Mouse (Mus musculus): Measurements from ENCODE around the gene Ttn. TPM values are rescaled to one million over a fixed set of nuclear protein-coding genes. Genes with fewer than 3 reads are reported as not detected.

Ttn gene
- polyA plus RNA-seq, 1 experiment from 2014 or later: 608 TPM

DNA sequence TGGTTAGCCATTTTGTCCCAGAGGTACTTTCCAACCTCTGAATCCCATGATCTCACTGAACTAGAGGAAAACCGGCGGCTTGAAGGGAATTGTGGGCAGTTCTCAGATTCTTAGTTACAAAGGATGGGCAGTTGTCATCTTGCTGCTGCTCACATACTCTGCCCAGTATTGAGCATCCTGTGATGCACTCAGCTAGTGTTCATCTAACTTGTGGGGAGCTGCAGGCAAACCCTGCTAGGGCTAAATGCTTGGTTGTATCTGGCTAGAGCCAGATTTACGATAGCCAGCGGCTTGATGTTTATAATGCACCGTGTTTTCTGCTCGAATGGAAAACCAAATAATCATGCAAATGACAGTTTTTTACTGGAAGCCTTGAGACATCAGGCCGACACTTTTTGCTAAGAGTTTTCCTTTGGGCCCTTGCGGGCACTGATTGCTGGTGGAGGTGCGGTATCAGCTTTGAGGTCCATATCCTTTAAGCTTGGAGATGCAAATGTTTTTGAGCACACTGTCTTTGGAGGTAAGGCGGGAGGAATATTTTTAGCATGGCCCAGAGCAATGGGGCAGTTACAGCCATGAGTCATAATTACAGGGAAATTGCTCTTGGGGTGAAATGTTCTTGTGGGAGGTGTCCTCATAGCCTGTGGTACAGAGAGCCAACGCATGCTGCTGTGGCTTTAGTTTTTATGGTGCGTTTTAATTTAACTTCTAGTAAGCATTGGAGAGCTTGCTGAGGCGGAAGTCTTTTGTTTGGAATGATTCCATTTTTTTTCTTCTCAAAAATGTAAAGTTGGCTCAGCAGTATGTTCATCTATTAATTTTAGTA, 305.7 kb downstream of the Ttn start:
- Histone ChIP-seq H3K4me3 (ENCODE audit: low read depth, low read length) (peak overlapping the region; percentile 88), H3K4me1 (ENCODE audit: control insufficient read depth, insufficient read depth, low read length) (peaks cover 16% of the 10 kb centered on the region), H3K27me3 (ENCODE audit: control insufficient read depth, insufficient read depth, low read length) (no peaks in the 10 kb centered on the region), H3K27ac (ENCODE audit: low read depth, low read length) (no peak overlapping the region), H3K9me3 (replicated peaks; ENCODE audit: control insufficient read depth, low read length) (no peaks in the 10 kb centered on the region), H3K4me2 (peak overlapping the region; percentile 84), H3K9ac (ENCODE audit: low read depth, low read length) (no peak overlapping the region; the same call in 1 of the 2 replicates), H3K36me3 (ENCODE audit: control insufficient read depth, insufficient read depth, low read length) (peaks cover 3% of the 10 kb centered on the region; the same call in 1 of the 2 replicates)
- ATAC-seq (replicated peaks; ENCODE audit: insufficient number of reproducible peaks, low FRiP score, low TSS enrichment): no peak
- WGBS (ENCODE audit: insufficient replicate concordance): 70% methylated on average over 13 of the region's 13 CpGs

- peaks cover 16% of the 10 kb centered on the region for H3K4me1 ChIP-seq (ENCODE audit: control insufficient read depth, insufficient read depth, low read length)
- H3K9ac ChIP-seq (ENCODE audit: low read depth, low read length): peak overlapping the region; percentile 85
- H3K27me3 ChIP-seq (ENCODE audit: control insufficient read depth, insufficient read depth, low read length): no peaks in the 10 kb centered on the region
- 17% methylated on average over 4 of the region's 4 CpGs for WGBS (ENCODE audit: insufficient replicate concordance)
- H3K27ac ChIP-seq (ENCODE audit: low read depth, low read length): no peak overlapping the region
- H3K4me2 ChIP-seq: peak overlapping the region; percentile 84
- peaks cover 3% of the 10 kb centered on the region; the same call in 1 of the 2 replicates for H3K36me3 ChIP-seq (ENCODE audit: control insufficient read depth, insufficient read depth, low read length)
- H3K4me3 ChIP-seq (ENCODE audit: low read depth, low read length): peak overlapping the region; percentile 88
- H3K9me3 ChIP-seq (replicated peaks; ENCODE audit: control insufficient read depth, low read length): no peaks in the 10 kb centered on the region
- no peak for ATAC-seq (replicated peaks; ENCODE audit: insufficient number of reproducible peaks, low FRiP score, low TSS enrichment)
These were observed 306.4 kb downstream of the Ttn start for GRCm38 (mm10) chr2:76675949-76676348.

DNA sequence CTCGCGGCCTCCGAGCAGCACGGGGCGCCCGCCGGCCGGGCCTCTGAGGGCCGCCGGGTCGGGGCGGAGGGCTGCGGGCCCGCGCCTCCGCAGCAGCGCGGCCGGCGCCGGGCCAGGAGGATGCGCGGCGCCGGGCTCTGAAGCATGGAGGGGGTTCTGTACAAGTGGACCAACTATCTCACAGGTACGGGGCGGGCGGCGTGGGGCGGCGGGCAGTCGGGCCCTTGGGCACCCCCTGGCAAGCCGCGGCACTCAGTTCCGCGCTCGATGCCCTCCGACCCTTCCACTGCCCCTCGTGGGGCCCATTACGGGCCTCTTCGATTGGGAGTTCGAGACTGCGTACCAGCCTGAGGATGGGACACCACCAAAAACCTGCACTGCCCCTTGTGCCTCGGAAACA, 306.9 kb downstream of the Ttn start:
- peak overlapping the region; percentile 88 for H3K4me3 ChIP-seq (ENCODE audit: low read depth, low read length)
- H3K4me2 ChIP-seq: peak overlapping the region; percentile 84
- peak overlapping the region; percentile 58 for H3K27ac ChIP-seq (ENCODE audit: low read depth, low read length)
- no peaks in the 10 kb centered on the region for H3K9me3 ChIP-seq (replicated peaks; ENCODE audit: control insufficient read depth, low read length)
- under 1% methylated on average over 44 of the region's 44 CpGs for WGBS (ENCODE audit: insufficient replicate concordance)
- peak; percentile 36; the same call in 1 of the 2 replicates for ATAC-seq (replicated peaks; ENCODE audit: insufficient number of reproducible peaks, low FRiP score, low TSS enrichment)
- H3K27me3 ChIP-seq (ENCODE audit: control insufficient read depth, insufficient read depth, low read length): no peaks in the 10 kb centered on the region
- H3K4me1 ChIP-seq (ENCODE audit: control insufficient read depth, insufficient read depth, low read length): peaks cover 16% of the 10 kb centered on the region
- H3K9ac ChIP-seq (ENCODE audit: low read depth, low read length): peak overlapping the region; percentile 85
- H3K36me3 ChIP-seq (ENCODE audit: control insufficient read depth, insufficient read depth, low read length): peaks cover 3% of the 10 kb centered on the region; the same call in 1 of the 2 replicates

DNA sequence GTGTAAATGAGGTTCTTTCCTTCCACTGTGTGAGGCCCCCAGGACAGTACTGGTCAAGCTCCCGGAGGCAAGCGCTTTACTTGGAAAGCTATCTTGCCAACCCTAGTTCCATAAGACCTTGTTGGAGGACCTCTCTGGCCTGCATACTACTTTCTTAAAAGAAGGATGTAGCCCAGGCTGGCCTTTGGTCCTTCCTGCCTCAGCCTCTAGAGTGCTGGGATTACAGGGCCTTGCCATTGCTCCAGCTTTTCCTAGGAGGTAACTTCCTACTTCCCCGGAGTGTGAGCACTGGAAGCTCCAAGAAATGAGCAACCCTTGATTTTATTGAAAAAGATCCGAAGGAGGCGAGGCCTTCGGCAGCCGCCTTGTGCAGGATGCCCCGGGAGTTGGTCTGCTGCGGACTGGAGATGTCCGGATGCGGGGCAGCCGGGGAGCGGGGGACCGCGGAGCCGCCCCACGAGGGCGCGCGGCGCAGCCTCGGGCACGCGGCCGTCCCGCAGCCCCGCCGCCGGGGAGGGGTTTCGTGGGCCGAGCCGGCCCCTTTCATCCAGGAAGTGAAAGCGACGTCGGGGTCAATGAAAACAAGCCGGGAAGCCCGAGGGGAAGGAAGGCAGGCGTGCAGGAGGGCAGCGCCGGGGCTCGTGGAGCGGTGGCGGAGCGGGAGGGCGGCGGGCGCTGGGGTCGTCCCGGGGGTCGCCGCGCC, 307.5 kb downstream of the Ttn start, which contains the start of gene Plekha3:
Gene Plekha3, plus strand, starts transcription at position 557 of the 703 bp plus-strand sequence.
- Histone ChIP-seq H3K9me3 (replicated peaks; ENCODE audit: control insufficient read depth, low read length) (no peaks in the 10 kb centered on the region), H3K4me2 (peak within 1 kb of the TSS; percentile 84), H3K4me3 (ENCODE audit: low read depth, low read length) (peak within 1 kb of the TSS; percentile 88), H3K4me1 (ENCODE audit: control insufficient read depth, insufficient read depth, low read length) (peaks cover 16% of the 10 kb centered on the region), H3K27ac (ENCODE audit: low read depth, low read length) (peak within 1 kb of the TSS; percentile 58), H3K36me3 (ENCODE audit: control insufficient read depth, insufficient read depth, low read length) (no peaks in the 10 kb centered on the region), H3K27me3 (ENCODE audit: control insufficient read depth, insufficient read depth, low read length) (no peaks in the 10 kb centered on the region), H3K9ac (ENCODE audit: low read depth, low read length) (peak within 1 kb of the TSS; percentile 85)
- peak; percentile 75 for ATAC-seq (replicated peaks; ENCODE audit: insufficient number of reproducible peaks, low FRiP score, low TSS enrichment)
- 5% methylated on average over 40 of the region's 52 CpGs for WGBS (ENCODE audit: insufficient replicate concordance)

- Histone ChIP-seq H3K9me3 (replicated peaks; ENCODE audit: control insufficient read depth, low read length) (no peaks in the 10 kb centered on the region), H3K4me2 (peak overlapping the region; percentile 88), H3K27me3 (ENCODE audit: control insufficient read depth, insufficient read depth, low read length) (no peaks in the 10 kb centered on the region), H3K9ac (ENCODE audit: low read depth, low read length) (no peak overlapping the region), H3K4me1 (ENCODE audit: control insufficient read depth, insufficient read depth, low read length) (peaks cover 16% of the 10 kb centered on the region), H3K4me3 (ENCODE audit: low read depth, low read length) (no peak overlapping the region), H3K36me3 (ENCODE audit: control insufficient read depth, insufficient read depth, low read length) (no peaks in the 10 kb centered on the region), H3K27ac (ENCODE audit: low read depth, low read length) (no peak overlapping the region)
- no peak for ATAC-seq (replicated peaks; ENCODE audit: insufficient number of reproducible peaks, low FRiP score, low TSS enrichment)
- 35% methylated on average over 7 of the region's 7 CpGs for WGBS (ENCODE audit: insufficient replicate concordance)
These were observed 308.8 kb downstream of the Ttn start for GRCm38 (mm10) chr2:76673472-76674081.

GRCm38 (mm10) chr2:76672966-76673392, 309.4 kb downstream of the Ttn start, which contains the start of gene Fkbp7:
Gene Fkbp7 (minus strand): TSS chr2:76673116.
- peak; percentile 90 for ATAC-seq (replicated peaks; ENCODE audit: insufficient number of reproducible peaks, low FRiP score, low TSS enrichment)
- WGBS (ENCODE audit: insufficient replicate concordance): 0% methylated on average over 17 of the region's 17 CpGs
- no peaks in the 10 kb centered on the region for H3K27me3 ChIP-seq (ENCODE audit: control insufficient read depth, insufficient read depth, low read length)
- peak within 1 kb of the TSS; percentile 85 for H3K27ac ChIP-seq (ENCODE audit: low read depth, low read length)
- H3K36me3 ChIP-seq (ENCODE audit: control insufficient read depth, insufficient read depth, low read length): no peaks in the 10 kb centered on the region
- peak within 1 kb of the TSS; percentile 88 for H3K4me2 ChIP-seq
- H3K4me3 ChIP-seq (ENCODE audit: low read depth, low read length): peak within 1 kb of the TSS; percentile 54
- peak within 1 kb of the TSS; percentile 84 for H3K9ac ChIP-seq (ENCODE audit: low read depth, low read length)
- peaks cover 16% of the 10 kb centered on the region for H3K4me1 ChIP-seq (ENCODE audit: control insufficient read depth, insufficient read depth, low read length)
- no peaks in the 10 kb centered on the region for H3K9me3 ChIP-seq (replicated peaks; ENCODE audit: control insufficient read depth, low read length)

- H3K36me3 ChIP-seq (ENCODE audit: control insufficient read depth, insufficient read depth, low read length): no peaks in the 10 kb centered on the region
- WGBS (ENCODE audit: insufficient replicate concordance): 32% methylated on average over 9 of the region's 9 CpGs
- H3K9ac ChIP-seq (ENCODE audit: low read depth, low read length): peak overlapping the region; percentile 84
- H3K27ac ChIP-seq (ENCODE audit: low read depth, low read length): peak overlapping the region; percentile 85
- ATAC-seq (replicated peaks; ENCODE audit: insufficient number of reproducible peaks, low FRiP score, low TSS enrichment): no peak
- no peaks in the 10 kb centered on the region for H3K27me3 ChIP-seq (ENCODE audit: control insufficient read depth, insufficient read depth, low read length)
- H3K4me3 ChIP-seq (ENCODE audit: low read depth, low read length): peak overlapping the region; percentile 54
- H3K4me1 ChIP-seq (ENCODE audit: control insufficient read depth, insufficient read depth, low read length): peaks cover 16% of the 10 kb centered on the region
- no peaks in the 10 kb centered on the region for H3K9me3 ChIP-seq (replicated peaks; ENCODE audit: control insufficient read depth, low read length)
- peak overlapping the region; percentile 88 for H3K4me2 ChIP-seq
These were observed 310.1 kb downstream of the Ttn start for GRCm38 (mm10) chr2:76672134-76672745.

- H3K4me3 ChIP-seq (ENCODE audit: low read depth, low read length): peak overlapping the region; percentile 54; the same call in 1 of the 2 replicates
- WGBS (ENCODE audit: insufficient replicate concordance): 84% methylated on average over 6 of the region's 6 CpGs
- no peak overlapping the region for H3K9ac ChIP-seq (ENCODE audit: low read depth, low read length)
- no peaks in the 10 kb centered on the region for H3K36me3 ChIP-seq (ENCODE audit: control insufficient read depth, insufficient read depth, low read length)
- H3K9me3 ChIP-seq (replicated peaks; ENCODE audit: control insufficient read depth, low read length): no peaks in the 10 kb centered on the region
- H3K4me2 ChIP-seq: peak overlapping the region; percentile 88
- H3K4me1 ChIP-seq (ENCODE audit: control insufficient read depth, insufficient read depth, low read length): peaks cover 12% of the 10 kb centered on the region
- H3K27me3 ChIP-seq (ENCODE audit: control insufficient read depth, insufficient read depth, low read length): no peaks in the 10 kb centered on the region
- ATAC-seq (replicated peaks; ENCODE audit: insufficient number of reproducible peaks, low FRiP score, low TSS enrichment): no peak
- H3K27ac ChIP-seq (ENCODE audit: low read depth, low read length): no peak overlapping the region
These were observed 310.7 kb downstream of the Ttn start for GRCm38 (mm10) chr2:76671641-76672040.

Measured in heart, embryonic 11.5 days (tissue).